Mouse (Mus musculus) limb, embryonic 10.5 days (tissue): Measurements from ENCODE around the gene Actr8. TPM values are rescaled to one million over a fixed set of nuclear protein-coding genes. Genes with fewer than 3 reads are reported as not detected.

Source experiments
- DNase-seq: peaks from one replicate; pipeline ENCODE4 v3.0.0-alpha.2; 2017; ENCODE audit warnings: low spot score
- H3K27ac ChIP-seq: fragments of 300-500 bp; sonication (generic); 2 replicates; pipeline ENCODE4 v1.5.1; 2016; ENCODE audit warnings: mild to moderate bottlenecking
- H3K27me3 ChIP-seq: fragments of 300-500 bp; sonication (generic); 2 replicates; pipeline ENCODE4 v1.6.1; 2016; ENCODE audit warnings: low read depth, mild to moderate bottlenecking; ENCODE audit not compliant: poor library complexity, severe bottlenecking
- H3K36me3 ChIP-seq: fragments of 300-500 bp; sonication (generic); 2 replicates; pipeline ENCODE4 v1.6.1; 2016; ENCODE audit warnings: mild to moderate bottlenecking, moderate library complexity
- H3K4me1 ChIP-seq: fragments of 300-500 bp; sonication (generic); 2 replicates; pipeline ENCODE4 v1.6.1; 2016
- H3K4me3 ChIP-seq: fragments of 300-500 bp; sonication (generic); 2 replicates; pipeline ENCODE4 v1.5.1; 2016; ENCODE audit warnings: mild to moderate bottlenecking, moderate library complexity
- H3K9me3 ChIP-seq: fragments of 300-500 bp; sonication (generic); replicated peaks from 2 replicates; pipeline ENCODE4 v1.6.1; 2016; ENCODE audit warnings: mild to moderate bottlenecking
- WGBS: fragments of 180-500 bp; shearing (Covaris S2); methylation state at CpG from one replicate; pipeline ENCODE4 v1.1.7; 2016; 5-methylcytosine and 5-hydroxymethylcytosine counted together
- polyA plus RNA-seq: library from polyadenylated mRNA; unstranded; fragments of >200 nt; fragmentation: Nextera tagmentation; extraction: Ambion mirVana; gene quantifications from 2 replicates; pipeline ENCODE4 v1.2.1, GENCODE M21; 2016

The Actr8 gene
- polyA plus RNA-seq, 1 experiment from 2014 or later = 78.4 TPM

- 93% methylated on average over 6 of the region's 6 CpGs for WGBS
- Histone ChIP-seq H3K27ac (no peak overlapping the region), H3K4me1 (no peaks in the 10 kb centered on the region; the same call in 1 of the 2 replicates), H3K9me3 (no peaks in the 10 kb centered on the region), H3K4me3 (no peak overlapping the region), H3K27me3 (no peaks in the 10 kb centered on the region), H3K36me3 (no peaks in the 10 kb centered on the region)
- no peak for DNase-seq
Measured at GRCm38 (mm10) chr14:30022471-30022870, 44.3 kb downstream of the Actr8 start.

GRCm38 (mm10) chr14:30024387-30024786 lies 46.2 kb downstream of the Actr8 start:
- no peaks in the 10 kb centered on the region for H3K9me3 ChIP-seq
- no peaks in the 10 kb centered on the region for H3K27me3 ChIP-seq
- H3K36me3 ChIP-seq = no peaks in the 10 kb centered on the region
- no peak overlapping the region for H3K27ac ChIP-seq
- WGBS = 69% methylated on average over 7 of the region's 7 CpGs
- DNase-seq = no peak
- H3K4me1 ChIP-seq = no peaks in the 10 kb centered on the region; the same call in 1 of the 2 replicates
- H3K4me3 ChIP-seq = no peak overlapping the region

- H3K4me1 ChIP-seq = no peaks in the 10 kb centered on the region
- no peaks in the 10 kb centered on the region for H3K9me3 ChIP-seq
- WGBS = 46% methylated on average over 2 of the region's 2 CpGs
- no peak for DNase-seq
- no peak overlapping the region for H3K4me3 ChIP-seq
- no peak overlapping the region for H3K27ac ChIP-seq
- no peaks in the 10 kb centered on the region for H3K27me3 ChIP-seq
- H3K36me3 ChIP-seq = no peaks in the 10 kb centered on the region
Measured at GRCm38 (mm10) chr14:30027378-30027777, 49.2 kb downstream of the Actr8 start.

GRCm38 (mm10) chr14:30033405-30033804 lies 55.3 kb downstream of the Actr8 start:
- no peak for DNase-seq
- WGBS = 66% methylated on average over 8 of the region's 8 CpGs
- peaks cover 13% of the 10 kb centered on the region; the same call in 1 of the 2 replicates for H3K4me1 ChIP-seq
- H3K27me3 ChIP-seq = no peaks in the 10 kb centered on the region
- no peak overlapping the region for H3K27ac ChIP-seq
- H3K9me3 ChIP-seq = no peaks in the 10 kb centered on the region
- H3K36me3 ChIP-seq = no peaks in the 10 kb centered on the region
- H3K4me3 ChIP-seq = no peak overlapping the region

GRCm38 (mm10) chr14:30038431-30038830 lies 60.3 kb downstream of the Actr8 start:
- H3K9me3 ChIP-seq = no peaks in the 10 kb centered on the region
- 90% methylated on average over 18 of the region's 18 CpGs for WGBS
- H3K4me1 ChIP-seq = peaks cover 4% of the 10 kb centered on the region; the same call in 1 of the 2 replicates
- H3K36me3 ChIP-seq = no peaks in the 10 kb centered on the region
- no peaks in the 10 kb centered on the region for H3K27me3 ChIP-seq
- no peak overlapping the region for H3K4me3 ChIP-seq
- DNase-seq = no peak
- no peak overlapping the region for H3K27ac ChIP-seq

GRCm38 (mm10) chr14:30039413-30039812 lies 61.3 kb downstream of the Actr8 start:
- no peak for DNase-seq
- Histone ChIP-seq H3K27me3 (no peaks in the 10 kb centered on the region), H3K4me1 (no peaks in the 10 kb centered on the region), H3K9me3 (no peaks in the 10 kb centered on the region), H3K27ac (no peak overlapping the region), H3K36me3 (no peaks in the 10 kb centered on the region), H3K4me3 (no peak overlapping the region)
- WGBS = 81% methylated on average over 4 of the region's 4 CpGs

GRCm38 (mm10) chr14:30041836-30042235 lies 63.7 kb downstream of the Actr8 start:
- Histone ChIP-seq H3K27ac (no peak overlapping the region), H3K36me3 (no peaks in the 10 kb centered on the region), H3K9me3 (no peaks in the 10 kb centered on the region), H3K4me1 (no peaks in the 10 kb centered on the region), H3K4me3 (no peak overlapping the region), H3K27me3 (no peaks in the 10 kb centered on the region)
- DNase-seq = no peak
- 85% methylated on average over 9 of the region's 9 CpGs for WGBS

GRCm38 (mm10) chr14:30043356-30043940 lies 65.3 kb downstream of the Actr8 start:
- DNase-seq = no peak
- no peaks in the 10 kb centered on the region for H3K9me3 ChIP-seq
- no peaks in the 10 kb centered on the region for H3K36me3 ChIP-seq
- no peak overlapping the region for H3K4me3 ChIP-seq
- H3K4me1 ChIP-seq = no peaks in the 10 kb centered on the region
- H3K27ac ChIP-seq = no peak overlapping the region
- H3K27me3 ChIP-seq = no peaks in the 10 kb centered on the region
- 93% methylated on average over 7 of the region's 7 CpGs for WGBS

- WGBS = 87% methylated on average over 10 of the region's 10 CpGs
Measured at GRCm38 (mm10) chr14:30045239-30045638, 67.1 kb downstream of the Actr8 start.

GRCm38 (mm10) chr14:30045704-30046220 lies 67.6 kb downstream of the Actr8 start:
- H3K9me3 ChIP-seq = no peaks in the 10 kb centered on the region
- no peak overlapping the region for H3K4me3 ChIP-seq
- no peak overlapping the region for H3K27ac ChIP-seq
- H3K36me3 ChIP-seq = no peaks in the 10 kb centered on the region
- H3K27me3 ChIP-seq = no peaks in the 10 kb centered on the region
- WGBS = 87% methylated on average over 8 of the region's 8 CpGs
- H3K4me1 ChIP-seq = no peaks in the 10 kb centered on the region
- no peak for DNase-seq

More at GRCm38 (mm10) chr14:30045239-30045638, 67.1 kb downstream of the Actr8 start:
- no peaks in the 10 kb centered on the region for H3K27me3 ChIP-seq
- no peak overlapping the region for H3K27ac ChIP-seq
- no peaks in the 10 kb centered on the region for H3K36me3 ChIP-seq
- H3K4me3 ChIP-seq = no peak overlapping the region
- H3K9me3 ChIP-seq = no peaks in the 10 kb centered on the region
- no peaks in the 10 kb centered on the region for H3K4me1 ChIP-seq
- no peak for DNase-seq

GRCm38 (mm10) chr14:30046976-30047375 lies 68.8 kb downstream of the Actr8 start:
- WGBS = 94% methylated on average over 4 of the region's 4 CpGs
- H3K4me3 ChIP-seq = no peak overlapping the region
- no peaks in the 10 kb centered on the region for H3K27me3 ChIP-seq
- no peak overlapping the region for H3K27ac ChIP-seq
- no peaks in the 10 kb centered on the region for H3K36me3 ChIP-seq
- no peaks in the 10 kb centered on the region for H3K9me3 ChIP-seq
- DNase-seq = no peak
- no peaks in the 10 kb centered on the region for H3K4me1 ChIP-seq

GRCm38 (mm10) chr14:30048049-30048448 lies 69.9 kb downstream of the Actr8 start:
- Histone ChIP-seq H3K4me1 (no peaks in the 10 kb centered on the region), H3K36me3 (no peaks in the 10 kb centered on the region), H3K4me3 (no peak overlapping the region), H3K9me3 (no peaks in the 10 kb centered on the region), H3K27ac (no peak overlapping the region), H3K27me3 (no peaks in the 10 kb centered on the region)
- WGBS = 84% methylated on average over 3 of the region's 3 CpGs
- DNase-seq = no peak

- DNase-seq = no peak
- 93% methylated on average over 8 of the region's 8 CpGs for WGBS
- Histone ChIP-seq H3K27me3 (no peaks in the 10 kb centered on the region), H3K9me3 (no peaks in the 10 kb centered on the region), H3K4me3 (no peak overlapping the region), H3K27ac (no peak overlapping the region), H3K36me3 (no peaks in the 10 kb centered on the region), H3K4me1 (no peaks in the 10 kb centered on the region)
Measured at GRCm38 (mm10) chr14:30050280-30050679, 72.1 kb downstream of the Actr8 start.

GRCm38 (mm10) chr14:30054922-30055321 lies 76.8 kb downstream of the Actr8 start:
- H3K27me3 ChIP-seq = no peaks in the 10 kb centered on the region
- no peaks in the 10 kb centered on the region for H3K4me1 ChIP-seq
- H3K9me3 ChIP-seq = no peaks in the 10 kb centered on the region
- no peak for DNase-seq
- no peaks in the 10 kb centered on the region for H3K36me3 ChIP-seq
- 81% methylated on average over 7 of the region's 7 CpGs for WGBS
- no peak overlapping the region for H3K27ac ChIP-seq
- H3K4me3 ChIP-seq = no peak overlapping the region
